Mouse (Mus musculus) cerebellum, postnatal 4 days (tissue): ENCODE data around the gene Gm43518.
A peak's percentile ranks its signal among the peaks of the same experiment; 100 is the strongest.

Experiments
- DNase-seq, 2 experiments: peaks; one replicate each; pipeline ENCODE4 v3.0.0; 2022; ENCODE audit warnings: low spot score in 2 of 2, mixed read lengths in 1 of 2

The Gm43518 gene

GRCm38 (mm10) chr5:123979221-123979979 is 52.2 kb downstream of the Gm43518 start:
- no peak for DNase-seq

GRCm38 (mm10) chr5:123979980-123980369 is 52.8 kb downstream of the Gm43518 start:
- DNase-seq = no peak

- DNase-seq = no peak
Measured at GRCm38 (mm10) chr5:123980521-123981249, 53.5 kb downstream of the Gm43518 start.

- peak in 1 of 2 experiments; percentile 18 for DNase-seq
Measured at GRCm38 (mm10) chr5:123981250-123981554, 54.0 kb downstream of the Gm43518 start.

- DNase-seq = no peak
Measured at GRCm38 (mm10) chr5:123982838-123983237, 55.6 kb downstream of the Gm43518 start.

- DNase-seq = peak in 1 of 2 experiments; percentile 18
Measured at GRCm38 (mm10) chr5:123985434-123985833, 58.2 kb downstream of the Gm43518 start.

GRCm38 (mm10) chr5:123986925-123987324 is 59.7 kb downstream of the Gm43518 start:
- DNase-seq = peak in 1 of 2 experiments; percentile 17

- DNase-seq = peak in 1 of 2 experiments; percentile 17
Measured at GRCm38 (mm10) chr5:123987511-123987910, 60.3 kb downstream of the Gm43518 start.
